Mouse (Mus musculus) mouse embryonic stem cell (cell line): ENCODE results near the gene Sval1.

Experiments used
- in situ Hi-C, 2 experiments: fragments of 300-500 bp; cut with MboI; formaldehyde crosslinking; loops; 1 replicate in 1 of 2; 3 replicates in 1 of 2; pipeline ENCODE4 v1.14.3; 2019 to 2020; ENCODE audit warnings: low sequenced_read_pairs in 2 of 2, low pct_unique_long_range_greater_than_20kb in 1 of 2, mixed read lengths in 1 of 2; ENCODE audit not compliant: unreplicated experiment in 1 of 2

The Sval1 gene

DNA sequence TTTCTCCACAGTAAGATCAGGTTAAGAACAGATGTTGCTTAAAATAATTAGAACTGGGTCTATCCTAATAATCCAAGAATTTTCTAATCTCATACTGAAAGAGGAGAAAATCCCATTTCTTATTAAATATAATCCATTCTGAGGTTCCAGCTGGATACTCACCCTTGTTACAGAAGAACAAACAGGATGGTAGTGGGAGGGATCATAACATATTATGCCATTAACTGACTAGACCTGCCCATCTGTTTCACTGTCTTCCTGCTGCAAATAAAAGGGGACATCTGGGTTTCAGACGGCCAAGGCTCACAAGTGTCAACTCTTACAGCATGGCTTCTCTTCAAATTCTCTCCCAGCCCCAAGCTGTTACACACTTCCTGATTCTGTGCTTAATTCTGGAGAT is at the start of gene Sval1:
TSS of gene Sval1 (plus strand) at position 301 of the 400 bp plus-strand sequence.
- in situ Hi-C loops, result no loop called here

DNA sequence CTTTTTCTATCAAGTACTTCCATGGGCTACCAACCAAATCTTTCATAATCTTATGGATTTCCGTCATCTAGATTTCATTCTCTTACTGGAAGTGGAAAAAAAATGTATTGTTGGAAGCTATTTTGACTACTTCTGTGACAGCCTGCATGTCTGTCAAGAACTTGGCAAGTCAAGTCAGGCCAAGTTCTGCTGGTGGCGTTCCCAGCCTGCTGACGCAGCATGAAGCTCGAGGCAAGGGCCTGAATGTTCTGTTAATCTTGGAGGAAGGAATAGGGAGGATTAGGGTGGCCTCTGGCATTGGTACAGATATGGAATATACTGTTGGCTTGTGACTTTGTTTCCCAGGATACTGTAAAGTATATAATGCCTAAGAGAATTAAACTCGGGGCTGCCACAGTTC is 39.8 kb upstream of the Sval1 start:
- in situ Hi-C loops, result no loop called here

DNA sequence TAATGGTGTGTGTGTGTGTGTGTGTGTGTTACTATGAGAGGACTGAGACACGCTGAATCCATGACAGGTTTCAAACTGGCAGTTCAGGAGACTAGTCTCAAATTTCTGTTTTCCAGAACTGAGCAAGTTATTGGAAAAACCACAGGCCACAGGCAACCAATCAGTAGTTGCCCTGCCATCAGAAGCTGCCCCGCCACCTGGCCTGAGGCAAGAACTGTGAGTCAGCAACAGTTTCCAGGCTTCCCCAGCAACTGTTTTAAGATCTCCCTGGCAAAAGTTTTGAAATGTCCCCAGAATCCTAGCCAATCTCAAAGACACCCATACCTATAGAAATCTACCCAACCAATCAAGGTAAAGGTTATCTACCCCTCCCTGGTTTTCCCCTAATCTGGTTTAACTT is 36.5 kb upstream of the Sval1 start:
- in situ Hi-C loops, result no loop called here

DNA sequence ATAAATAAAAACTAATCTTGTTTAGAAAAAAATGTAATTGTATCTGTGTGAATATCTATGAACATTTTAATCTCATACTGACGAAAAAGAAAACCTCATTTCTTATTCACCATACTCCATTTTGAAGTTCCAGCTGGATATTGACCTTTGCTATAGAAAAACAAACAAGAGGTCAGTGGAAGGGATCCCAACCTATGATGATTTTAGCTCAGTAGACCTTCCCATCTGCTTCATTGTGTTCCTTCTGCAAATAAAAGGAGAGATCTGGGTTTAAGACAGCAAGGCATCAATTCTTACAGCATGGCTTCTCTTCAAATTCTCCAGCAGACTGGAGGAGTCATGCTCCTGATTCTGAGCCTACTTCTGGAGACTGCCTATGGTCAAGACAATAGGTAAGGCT is 16.4 kb downstream of the Sval1 start, which contains the start of gene Sval3:
TSS of gene Sval3 (plus strand) at position 301 of the 400 bp plus-strand sequence.
- in situ Hi-C loops, result no loop called here
